Mouse (Mus musculus): Measurements from ENCODE around the gene Nxpe3.
"Not testable (repeated sequence)": the region's sequence is repeated elsewhere in the genome, so short reads cannot be mapped to it uniquely, and the experiment has no call there.

The Nxpe3 gene

DNA sequence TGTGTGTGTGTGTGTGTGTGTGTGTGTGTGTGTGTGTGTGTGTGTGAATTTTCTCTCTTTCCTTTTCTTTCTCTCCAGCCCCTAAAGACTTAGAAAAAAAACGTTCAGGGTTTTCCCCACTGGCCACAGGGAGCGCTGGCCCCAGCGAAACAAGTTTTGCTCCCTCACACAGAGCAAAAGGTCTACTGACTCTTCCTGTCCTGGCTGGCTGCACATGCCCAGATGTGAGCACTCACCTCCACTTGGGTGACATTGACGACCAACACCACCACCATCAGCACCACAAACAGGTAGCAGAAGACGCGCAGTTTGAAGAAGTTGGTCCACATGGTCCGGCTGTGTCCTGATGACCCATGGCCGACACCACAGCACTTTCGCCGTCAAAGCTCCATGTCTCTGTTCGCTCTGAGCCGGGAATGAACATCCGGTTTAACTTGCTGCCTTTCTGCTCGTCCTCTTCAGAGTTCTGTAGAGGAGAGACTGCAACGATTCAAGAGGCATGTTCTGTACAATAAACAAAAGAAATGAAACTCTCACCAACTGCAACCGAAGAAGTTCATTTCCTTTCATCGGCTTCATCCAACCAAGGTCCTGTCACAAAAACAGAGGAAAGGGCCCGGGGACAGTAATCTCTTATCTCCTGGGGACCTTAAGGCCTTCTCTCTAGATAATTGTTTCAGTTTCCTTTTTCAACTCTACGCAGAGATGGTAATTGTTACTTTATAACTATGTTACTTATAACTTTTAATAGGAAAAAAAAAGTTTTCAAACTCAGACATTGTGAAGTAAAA, 4.5 kb downstream of the Nxpe3 start:
- no peak for DNase-seq (ENCODE audit: low spot score)

DNA sequence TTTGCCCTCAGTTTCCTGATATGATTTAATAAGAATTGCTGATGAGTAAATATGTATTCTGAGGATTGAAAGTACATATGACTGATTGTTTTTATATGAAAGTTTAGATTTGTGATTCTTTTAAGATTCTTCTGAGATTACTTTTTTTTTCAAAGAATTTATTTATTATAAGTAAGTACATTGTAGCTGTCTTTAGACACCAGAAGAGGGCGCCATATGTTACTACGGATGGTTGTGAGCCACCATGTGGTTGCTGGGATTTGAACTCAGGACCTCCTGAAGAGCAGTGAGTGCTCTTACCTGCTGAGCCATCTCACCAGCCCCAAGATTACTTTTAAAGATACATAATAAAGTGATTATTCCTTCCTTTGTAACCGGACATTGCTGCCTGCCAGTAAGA, 5.6 kb downstream of the Nxpe3 start:
- no peak for DNase-seq (ENCODE audit: low spot score)

DNA sequence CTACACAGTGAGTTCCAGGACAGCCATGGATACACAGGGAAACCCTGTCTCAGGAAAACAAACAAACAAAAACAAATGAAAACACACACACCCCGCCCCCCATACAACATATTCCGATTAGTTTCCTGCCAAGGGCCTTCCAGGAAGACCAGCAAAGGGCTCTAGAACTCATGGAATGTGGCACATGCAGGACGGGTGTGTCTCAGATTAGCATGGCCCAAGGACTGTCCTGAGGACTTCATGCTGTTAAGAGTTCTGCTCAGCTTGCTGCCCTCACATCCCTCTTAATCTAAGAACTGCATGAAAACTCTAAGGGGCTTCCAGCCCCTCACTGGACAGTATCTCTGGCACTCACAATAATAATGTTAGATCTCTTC, 6.5 kb downstream of the Nxpe3 start:
- DNase-seq (ENCODE audit: low spot score), result no peak

DNA sequence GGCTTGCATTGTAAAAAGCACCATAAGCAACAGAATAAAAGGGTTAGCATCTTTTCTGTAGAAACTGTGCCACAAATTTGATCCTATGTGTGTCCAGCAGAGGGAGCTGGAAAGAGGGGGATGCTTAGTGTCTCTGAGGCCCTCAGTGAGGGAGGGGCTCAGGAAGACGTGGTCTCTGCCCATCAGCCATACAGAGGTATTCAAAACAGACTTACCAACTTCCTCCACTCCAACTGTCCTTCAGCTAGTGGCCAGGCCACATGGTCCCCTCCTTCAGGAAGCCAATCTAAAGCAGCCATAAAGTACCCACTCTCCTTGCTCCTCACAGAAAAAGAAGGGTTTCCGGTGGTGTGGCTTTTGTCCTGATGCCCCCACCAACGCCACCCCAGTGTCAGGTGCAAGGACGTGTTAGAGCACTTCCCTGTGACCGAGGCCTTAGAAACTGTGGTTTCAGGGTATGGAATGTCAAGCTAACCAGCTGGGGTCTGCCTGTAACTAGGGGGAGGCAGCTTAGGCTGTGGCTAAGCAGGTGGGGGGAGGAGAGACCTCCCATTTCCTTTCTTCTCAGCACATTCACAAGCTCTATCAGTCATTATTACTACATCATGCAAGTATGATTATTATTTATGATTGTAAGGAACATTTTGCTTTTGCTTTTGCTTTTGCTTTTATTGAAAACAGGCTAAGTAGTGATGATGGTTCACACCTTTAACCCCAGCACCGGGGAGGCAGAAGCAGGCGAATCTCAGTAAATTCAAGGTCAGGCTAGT, 7.1 kb downstream of the Nxpe3 start:
- no peak for DNase-seq (ENCODE audit: low spot score)

DNA sequence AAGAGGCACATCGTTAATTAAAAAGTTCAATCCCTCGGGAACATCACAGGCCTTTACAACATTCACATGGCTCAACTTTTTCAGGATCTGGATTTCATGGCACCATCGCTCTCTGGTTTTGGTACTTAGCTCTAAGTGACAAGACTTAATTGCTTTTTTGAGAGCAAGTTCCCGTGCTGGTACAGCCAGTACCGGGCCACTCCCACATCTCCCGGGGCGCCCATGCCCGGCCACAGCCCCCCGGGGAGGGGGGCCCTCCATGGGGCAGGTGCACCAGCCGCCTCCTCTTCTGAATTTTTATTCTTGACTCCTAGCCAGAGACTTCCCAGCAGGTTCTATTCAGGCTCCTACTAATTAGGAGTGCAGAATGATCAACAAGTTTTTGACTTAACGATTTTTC, 10.8 kb downstream of the Nxpe3 start:
- DNase-seq (ENCODE audit: low spot score), result no peak

DNA sequence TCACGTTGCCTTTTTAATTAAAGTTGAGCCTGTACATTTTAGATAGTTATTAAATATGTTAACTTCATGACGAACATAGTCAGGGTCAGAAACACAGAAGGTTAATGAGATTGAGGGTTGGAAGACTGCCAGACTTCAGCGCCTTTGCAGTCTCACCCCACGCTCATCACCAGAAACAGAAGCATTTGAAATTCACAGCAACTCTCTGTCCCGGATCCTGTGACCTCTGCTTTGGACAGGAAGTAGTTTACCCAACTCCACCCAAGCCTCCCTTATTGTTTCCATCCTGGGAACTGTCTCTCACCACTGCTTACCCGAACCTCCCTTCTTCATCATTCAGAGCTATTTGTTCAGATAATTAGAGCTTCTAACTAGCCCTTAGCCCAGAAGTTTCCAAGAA, 19.1 kb downstream of the Nxpe3 start:
- no peak for DNase-seq (ENCODE audit: low spot score)

DNA sequence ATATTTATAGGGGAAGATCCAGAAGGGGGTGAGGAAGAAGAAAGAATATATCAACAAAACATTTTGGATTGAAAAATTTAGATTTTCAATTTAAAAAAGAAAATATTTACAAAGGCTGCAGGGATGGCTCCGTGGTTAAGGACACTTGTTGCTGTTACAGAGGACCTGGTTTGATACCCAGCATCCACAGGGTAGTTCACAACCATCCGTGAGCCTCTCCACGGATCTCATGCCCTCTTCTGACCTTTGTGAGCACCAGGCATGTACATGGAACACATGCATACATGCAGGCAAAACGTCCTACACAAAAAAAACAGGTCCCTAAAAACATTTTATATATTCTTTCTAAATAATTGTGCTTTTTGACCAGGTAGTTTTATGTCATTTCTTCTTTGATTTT, 31.3 kb downstream of the Nxpe3 start:
- no peak for DNase-seq (ENCODE audit: low spot score)

DNA sequence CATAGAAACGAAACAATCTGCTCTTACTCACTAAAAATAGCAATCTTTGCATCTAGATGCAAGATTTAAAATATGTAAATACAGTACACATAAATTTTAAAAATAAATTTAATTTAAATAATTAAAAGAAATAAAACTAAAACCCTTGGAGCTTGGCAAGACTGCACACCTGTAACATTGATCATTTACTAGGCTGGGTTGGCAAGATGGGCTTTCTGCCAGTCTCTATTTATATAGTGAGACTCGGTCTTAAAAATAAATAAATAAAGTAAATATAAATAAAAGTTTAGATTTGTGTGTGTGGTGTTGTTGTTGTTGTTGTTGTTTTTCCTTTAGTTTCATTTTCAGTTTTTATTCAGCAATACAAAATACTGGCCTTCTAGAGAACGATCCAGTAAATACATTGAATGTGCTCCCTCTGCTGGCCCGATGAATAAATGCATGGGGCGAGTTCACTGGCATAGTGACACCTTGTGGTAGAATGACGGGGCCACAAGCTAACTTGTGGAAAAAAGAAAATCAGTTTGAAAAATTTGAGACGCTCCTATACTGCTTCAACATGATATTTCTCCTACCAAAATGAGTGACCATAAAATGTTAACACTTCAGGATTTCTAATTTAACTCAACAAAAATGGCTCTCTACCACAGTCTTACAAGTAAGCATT, 31.8 kb downstream of the Nxpe3 start:
- peak; percentile 13 for DNase-seq (ENCODE audit: low spot score)

DNA sequence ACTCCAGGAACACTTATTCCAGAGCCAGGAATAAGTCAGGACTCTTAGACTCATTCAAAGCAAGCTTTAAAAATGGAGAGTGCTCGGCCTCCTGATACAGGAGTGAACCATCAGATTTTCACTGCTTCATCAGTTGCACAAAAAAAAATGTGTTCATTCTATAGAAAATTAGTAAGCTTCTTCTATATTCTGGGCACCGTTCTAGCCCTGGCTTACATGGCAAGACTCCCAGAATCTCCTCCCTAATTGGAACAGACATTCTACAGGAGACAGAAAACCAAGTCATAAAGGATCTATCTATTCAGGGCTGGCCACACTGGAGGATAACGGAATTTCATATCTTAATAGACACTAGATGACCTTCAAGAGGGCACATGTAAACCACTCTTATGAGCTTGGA, 34.0 kb downstream of the Nxpe3 start:
- no peak for DNase-seq (ENCODE audit: low spot score)

DNA sequence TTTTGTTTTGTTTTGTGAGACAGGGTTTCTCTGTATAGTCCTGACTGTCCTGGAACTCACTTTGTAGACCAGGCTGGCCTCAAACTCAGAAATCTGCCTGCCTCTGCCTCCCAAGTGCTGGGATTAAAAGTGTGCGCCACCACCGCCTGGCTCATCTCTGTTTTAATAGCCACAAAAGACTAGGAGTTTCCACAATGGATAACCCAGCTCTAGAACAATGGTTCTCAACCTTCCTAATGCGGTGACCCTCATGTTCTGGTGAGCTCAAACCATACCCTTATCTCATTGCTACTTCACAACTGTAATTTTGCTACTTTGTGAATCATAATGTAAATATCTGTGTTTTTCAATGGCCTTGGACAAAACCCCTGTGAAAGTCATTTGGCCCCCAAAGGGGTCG, 35.7 kb downstream of the Nxpe3 start:
- DNase-seq (ENCODE audit: low spot score), result not testable (repeated sequence)

DNA sequence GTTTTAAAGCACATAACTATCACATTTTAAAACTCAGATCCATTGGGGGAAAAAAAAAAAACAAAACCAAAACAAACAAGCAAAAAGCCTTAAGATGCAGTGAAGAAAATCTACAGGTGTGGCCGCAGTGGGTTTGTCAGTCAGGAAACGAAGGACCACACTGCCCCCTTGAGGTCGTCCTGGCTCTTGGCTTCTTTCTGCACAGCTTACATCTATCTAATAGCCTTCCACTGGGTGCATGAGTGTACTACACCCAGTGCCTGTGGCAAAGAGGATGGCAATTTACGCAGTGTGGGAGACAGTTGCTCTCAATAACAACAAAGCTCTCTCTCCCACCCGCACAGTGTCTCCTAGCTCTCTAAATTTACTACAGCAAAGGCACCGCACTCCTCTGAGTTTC, 36.6 kb downstream of the Nxpe3 start:
- no peak for DNase-seq (ENCODE audit: low spot score)

DNA sequence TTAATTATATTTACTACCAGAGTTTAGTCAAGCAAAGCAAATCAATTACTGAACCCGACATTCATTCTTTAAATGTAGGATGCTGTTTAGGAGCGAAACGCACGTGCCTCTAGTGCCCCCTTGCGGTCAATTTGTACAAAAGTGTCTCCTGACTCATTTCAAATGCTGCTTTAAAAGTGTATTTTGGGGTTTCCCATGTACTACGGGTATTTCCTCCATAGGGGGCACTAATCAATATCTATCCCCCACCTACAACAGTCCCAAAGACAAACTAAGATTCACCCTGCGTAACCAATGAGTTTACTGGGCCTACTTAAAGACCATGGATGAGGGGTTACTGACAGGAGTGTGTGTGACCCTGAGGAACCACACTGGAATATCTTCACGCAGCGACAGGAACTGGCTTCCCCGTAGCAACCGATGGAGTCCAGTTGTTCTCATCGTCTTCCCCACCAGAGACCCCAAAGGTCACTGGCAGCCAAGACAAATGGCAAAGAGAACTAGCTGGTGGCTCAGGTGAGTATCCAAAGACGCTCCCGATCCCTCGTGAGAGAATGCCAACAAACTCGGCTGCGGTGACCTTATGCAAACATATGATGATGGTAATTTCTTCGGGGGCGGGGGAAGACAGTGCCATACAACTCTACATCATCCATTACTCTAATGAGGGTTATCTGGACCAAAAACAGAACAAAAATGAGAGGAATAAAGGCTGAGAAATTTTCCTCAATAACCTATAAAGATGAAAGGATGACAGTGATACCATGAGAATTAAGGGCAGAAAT, 42.0 kb downstream of the Nxpe3 start:
- peak; percentile 40 for DNase-seq (ENCODE audit: low spot score)

DNA sequence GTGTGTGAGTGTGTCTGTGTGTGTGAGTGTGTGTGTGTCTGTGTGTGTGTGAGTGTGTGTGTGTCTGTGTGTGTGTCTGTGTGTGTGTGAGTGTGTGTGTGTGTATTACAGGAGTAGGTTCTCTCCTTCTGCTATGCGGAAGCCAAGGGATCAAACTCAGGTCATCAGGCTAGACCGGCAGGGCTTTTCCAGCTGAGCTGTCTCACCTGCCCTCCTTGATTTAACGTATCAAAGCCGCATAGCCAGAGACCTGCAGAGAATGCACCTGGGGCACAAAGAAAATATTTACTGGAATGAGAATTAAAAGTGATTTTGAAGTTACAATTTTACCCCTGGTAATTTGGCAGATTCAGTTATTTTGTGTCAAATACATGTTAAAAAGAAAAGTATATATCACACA, 42.6 kb downstream of the Nxpe3 start:
- no peak for DNase-seq (ENCODE audit: low spot score)

DNA sequence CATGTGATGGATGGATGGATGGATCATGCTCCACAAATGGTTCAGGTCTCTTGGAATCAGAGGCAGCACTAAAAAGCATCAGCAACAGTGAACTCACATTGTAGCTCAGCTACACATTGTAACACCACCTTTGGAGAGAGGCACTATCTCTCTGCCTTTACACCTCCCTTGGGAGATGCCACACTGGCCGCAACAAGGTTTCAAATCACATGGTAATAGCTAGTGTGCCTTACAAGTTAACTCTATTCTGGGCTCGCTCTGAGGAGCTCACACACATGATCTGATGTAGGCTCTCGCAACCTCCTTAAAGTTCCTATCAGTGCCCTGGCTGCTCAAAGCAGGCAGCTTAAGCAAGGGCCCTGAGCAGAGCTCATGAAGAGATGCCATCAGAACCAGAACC, 44.6 kb downstream of the Nxpe3 start:
- no peak for DNase-seq (ENCODE audit: low spot score)

DNA sequence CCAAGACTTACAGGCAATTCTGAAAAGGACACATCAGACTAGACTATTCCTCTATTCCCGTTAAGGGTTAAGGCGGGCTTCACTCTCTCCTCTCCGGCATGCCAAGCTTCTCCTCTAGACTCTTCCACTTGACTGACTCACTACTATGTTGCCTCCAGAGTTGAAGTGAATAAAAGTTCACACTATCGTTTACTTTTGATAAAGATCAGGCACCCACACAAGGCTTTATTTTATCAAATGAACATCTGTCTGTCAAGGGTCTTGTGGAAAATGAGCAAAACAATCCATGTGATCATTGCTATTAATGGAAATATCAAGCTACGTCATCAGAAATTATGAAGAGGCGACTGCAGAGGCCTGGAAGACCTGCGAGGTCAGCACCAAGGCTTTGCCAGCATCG, 47.4 kb downstream of the Nxpe3 start:
- no peak for DNase-seq (ENCODE audit: low spot score)

DNA sequence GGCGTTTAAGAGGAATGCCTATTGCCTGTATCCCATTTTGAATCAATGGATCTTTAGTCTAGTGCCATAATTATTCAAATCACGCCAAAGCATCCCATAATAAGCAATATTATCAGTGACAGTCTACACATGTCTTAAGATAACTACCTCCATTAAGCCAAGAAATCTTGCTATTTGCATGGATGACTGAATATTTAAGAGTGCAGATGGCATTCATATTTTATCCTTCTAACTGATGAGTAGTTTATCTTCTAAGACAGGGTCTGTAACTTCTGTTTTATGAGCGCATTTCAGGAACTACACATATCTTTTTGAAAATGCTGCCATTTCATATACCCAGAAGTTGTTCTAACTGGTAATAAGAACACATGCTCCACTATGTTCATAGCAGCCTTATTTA, 50.2 kb downstream of the Nxpe3 start:
- DNase-seq (ENCODE audit: low spot score), result no peak

DNA sequence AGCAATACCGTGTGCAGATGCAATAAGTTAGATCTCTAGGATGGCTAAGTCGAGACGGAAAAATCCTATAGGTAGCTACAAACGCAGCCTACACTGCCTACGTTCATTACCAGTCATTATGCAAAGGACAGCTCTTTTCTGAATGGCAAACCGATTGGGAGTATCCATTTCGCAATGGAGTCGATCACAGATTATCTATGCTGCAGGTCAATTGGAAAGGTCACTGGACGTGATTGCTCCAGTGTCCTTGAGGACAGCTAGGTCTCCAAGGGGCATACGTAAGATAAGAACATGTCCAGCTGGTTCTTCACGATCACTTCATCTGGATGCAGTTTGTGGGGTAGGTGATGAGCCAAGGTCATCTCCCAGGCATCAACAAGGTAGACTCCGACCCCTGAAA, 51.2 kb downstream of the Nxpe3 start:
- no peak for DNase-seq (ENCODE audit: low spot score)

DNA sequence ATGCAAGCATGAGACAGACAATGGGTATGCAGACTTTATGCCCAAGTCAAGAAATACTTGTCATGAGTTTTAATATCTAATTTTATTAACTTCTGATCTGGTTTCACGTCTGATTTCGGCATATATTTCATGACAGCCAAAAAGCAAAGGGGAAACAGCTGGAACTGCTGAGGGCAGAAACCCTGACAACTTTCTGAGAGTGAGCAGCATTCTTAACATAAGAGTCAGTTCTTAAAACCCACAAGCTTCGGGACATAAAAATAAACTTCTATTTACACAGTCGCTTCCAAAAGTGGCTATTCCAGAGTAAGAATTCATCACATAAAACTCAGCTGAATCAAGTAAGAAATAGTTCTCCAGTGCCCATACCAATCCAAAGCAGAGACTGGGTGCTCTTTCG, 52.0 kb downstream of the Nxpe3 start:
- no peak for DNase-seq (ENCODE audit: low spot score)

DNA sequence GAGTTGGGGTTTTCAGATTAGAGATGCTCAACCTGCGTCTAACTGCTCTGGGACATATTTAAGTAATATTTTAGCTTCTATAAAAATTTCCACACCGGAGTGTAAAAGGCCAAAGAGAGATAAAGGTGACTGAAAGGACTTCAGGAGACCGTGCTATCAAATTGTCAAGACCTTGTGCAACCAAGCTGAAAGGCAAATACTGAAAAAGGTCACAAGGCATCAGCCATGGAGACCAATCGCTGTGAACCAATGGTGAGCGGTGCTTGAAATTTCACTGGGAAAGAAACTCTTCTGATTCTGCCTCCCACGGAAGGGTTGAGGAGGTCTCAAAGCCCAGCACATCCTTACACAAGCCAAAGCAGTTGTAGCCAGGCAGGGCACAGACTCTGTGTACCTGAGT, 53.6 kb downstream of the Nxpe3 start:
- no peak for DNase-seq (ENCODE audit: low spot score)

DNA sequence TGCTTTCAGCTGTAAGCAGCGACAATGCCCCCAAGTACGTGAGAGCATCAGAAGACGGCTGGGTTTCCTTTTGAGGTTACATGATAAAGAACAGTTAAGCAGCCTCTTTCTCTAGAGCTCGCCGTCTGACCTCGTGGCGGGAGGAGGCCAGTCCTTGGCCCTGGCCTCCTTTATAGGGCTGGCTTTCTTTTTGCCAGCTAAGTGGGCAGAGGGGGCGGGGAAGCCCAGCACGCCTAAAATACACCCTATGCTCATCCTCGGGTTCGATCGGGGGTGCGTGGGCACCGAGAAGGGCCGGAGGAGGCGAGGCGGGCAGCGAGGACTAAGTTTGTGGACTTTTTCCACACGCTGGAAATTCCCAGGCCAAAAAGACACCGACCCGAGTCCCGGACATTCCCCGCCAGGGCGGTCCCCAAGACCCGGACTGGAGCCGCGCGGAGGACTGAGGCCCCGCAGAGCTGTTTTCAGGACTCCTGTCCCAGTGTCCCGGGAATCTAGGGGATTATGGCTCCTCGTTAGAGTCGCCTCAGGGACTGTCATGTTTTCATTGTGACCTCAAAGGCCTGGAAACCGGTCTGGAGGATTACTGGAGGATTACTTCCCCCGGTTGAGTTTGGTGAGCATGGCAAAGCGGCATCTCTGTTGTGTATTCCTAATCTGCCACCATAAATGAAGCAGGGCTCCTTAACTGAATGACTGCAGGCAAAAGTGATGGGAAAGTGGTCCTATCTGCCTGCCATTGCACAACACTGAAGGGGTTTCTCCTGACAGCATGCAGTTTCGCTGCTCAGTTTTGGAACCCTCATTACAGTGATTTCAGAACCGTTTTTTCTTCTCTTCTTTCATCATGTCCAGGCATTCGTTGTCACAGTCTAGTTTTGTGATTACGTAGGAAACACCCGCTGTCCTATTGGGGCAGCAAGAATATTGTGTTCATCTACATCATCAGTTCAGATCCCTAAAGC, 56.3 kb downstream of the Nxpe3 start, which contains the start of gene Nfkbiz:
Gene Nfkbiz, minus strand, starts transcription at position 390 of the 965 bp plus-strand sequence.
- DNase-seq (ENCODE audit: low spot score), result peak; percentile 52

DNA sequence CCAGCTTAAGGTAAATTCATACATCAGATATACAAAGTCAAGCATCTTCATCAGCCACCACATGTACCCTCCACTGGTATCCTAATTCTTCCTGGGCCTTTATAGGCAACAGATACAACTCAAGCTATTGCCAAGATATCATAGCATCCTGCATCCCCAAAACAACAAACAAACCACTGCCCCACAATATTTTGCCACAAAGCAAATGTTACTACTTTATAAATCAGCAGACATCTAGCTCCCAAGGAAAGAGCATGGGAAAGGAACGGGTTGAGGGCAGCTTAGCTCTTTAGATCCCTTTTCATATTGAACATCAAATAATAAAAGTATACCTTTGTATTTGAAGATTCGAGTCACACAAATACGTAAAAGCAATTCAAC, 57.0 kb downstream of the Nxpe3 start:
- DNase-seq (ENCODE audit: low spot score), result no peak
